Mouse (Mus musculus) ZHBTc4 (cell line): ENCODE measurements around the gene Lmtk2.

Experiments
- DNase-seq: peaks from one replicate; pipeline ENCODE4 v3.0.0-alpha.2; 2011; ENCODE audit warnings: low read depth, low spot score

Lmtk2 gene

GRCm38 (mm10) chr5:144106130-144106510, 5.9 kb downstream of the Lmtk2 start:
- peak; percentile 61 for DNase-seq

GRCm38 (mm10) chr5:144109201-144109600, 9.0 kb downstream of the Lmtk2 start:
- no peak for DNase-seq

DNA sequence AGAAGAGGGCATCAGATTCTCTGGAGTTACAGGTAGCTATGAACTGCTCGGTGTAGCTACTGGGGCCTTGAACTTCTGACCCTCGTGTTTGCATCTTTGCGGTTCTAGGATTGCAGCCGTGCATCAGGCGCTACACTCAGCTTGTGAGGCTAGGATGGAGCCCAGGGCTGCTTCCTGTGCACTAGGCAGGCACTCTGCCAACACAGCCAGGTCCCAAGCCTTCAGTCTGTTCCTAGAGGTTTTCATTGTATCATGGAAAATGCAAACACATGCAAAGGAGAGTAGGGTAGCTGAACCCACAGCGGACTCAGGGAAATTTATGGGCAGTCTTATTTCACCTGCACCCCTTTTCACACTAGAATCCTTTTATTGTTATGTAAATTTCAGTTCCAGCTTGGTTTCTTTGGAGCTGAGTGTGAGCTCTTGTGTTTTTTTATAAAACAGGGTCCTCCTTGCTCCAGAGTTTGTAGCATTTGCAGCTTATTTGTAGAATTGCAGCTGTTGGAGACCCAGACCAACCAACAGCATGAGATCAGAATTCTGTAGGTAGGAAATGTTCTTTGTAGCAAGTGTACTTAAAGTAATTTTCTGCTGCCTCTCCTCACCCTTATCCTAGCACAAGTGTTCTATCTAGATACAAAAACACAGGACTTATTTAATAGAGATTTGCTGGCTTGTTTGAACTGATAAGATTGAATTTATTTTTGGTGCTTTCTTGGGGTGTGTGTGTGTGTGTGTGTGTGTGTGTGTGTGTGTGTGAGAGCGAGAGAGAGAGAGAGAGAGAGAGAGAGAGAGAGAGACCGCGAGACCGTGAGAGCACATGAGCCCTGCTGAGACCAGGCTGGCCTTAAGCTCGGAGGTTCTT, 12.6 kb downstream of the Lmtk2 start:
- peak; percentile 44 for DNase-seq

DNA sequence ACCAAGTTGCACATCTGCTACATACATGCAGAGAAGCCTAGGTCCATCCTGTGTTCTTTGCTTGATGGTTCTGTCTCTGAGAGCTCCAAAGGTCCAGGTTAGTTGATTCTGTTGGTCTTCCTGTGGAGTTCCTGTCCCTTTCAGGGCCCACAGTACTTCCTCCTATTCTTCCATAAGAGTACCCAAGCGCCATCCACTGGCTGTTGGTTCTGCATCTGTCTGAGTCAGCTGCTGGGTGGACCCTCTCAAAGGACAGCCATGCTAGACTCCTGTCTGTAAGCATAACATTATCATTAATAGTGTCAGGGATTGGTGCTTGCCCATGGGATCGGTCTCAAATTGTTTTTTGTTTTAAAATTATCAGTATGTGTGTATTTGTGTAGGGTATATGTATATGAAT, 13.8 kb downstream of the Lmtk2 start:
- no peak for DNase-seq

- DNase-seq: no peak
These were observed 14.9 kb downstream of the Lmtk2 start for GRCm38 (mm10) chr5:144114970-144115627.

DNA sequence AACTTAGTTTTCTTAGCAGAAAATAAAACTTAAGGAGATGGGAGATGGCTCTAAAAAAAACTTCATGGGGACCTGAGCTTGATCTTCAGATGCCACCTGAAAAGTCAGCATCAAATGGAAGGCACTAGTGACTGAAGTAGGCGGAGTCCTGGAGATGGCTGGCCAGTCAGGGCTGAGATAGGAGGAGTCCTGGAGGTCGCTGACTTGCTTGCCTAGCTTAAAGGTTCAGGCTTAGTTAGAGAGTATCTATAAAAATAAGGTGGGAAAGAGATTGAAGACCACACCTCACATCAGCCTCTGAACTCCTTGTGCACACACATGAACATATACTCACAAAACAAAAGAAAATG, 15.4 kb downstream of the Lmtk2 start:
- no peak for DNase-seq

- peak; percentile 55 for DNase-seq
These were observed 18.0 kb downstream of the Lmtk2 start for GRCm38 (mm10) chr5:144118271-144118670.

GRCm38 (mm10) chr5:144119286-144119685, 19.1 kb downstream of the Lmtk2 start:
- DNase-seq: no peak

GRCm38 (mm10) chr5:144121489-144121888, 21.3 kb downstream of the Lmtk2 start:
- DNase-seq: no peak

DNA sequence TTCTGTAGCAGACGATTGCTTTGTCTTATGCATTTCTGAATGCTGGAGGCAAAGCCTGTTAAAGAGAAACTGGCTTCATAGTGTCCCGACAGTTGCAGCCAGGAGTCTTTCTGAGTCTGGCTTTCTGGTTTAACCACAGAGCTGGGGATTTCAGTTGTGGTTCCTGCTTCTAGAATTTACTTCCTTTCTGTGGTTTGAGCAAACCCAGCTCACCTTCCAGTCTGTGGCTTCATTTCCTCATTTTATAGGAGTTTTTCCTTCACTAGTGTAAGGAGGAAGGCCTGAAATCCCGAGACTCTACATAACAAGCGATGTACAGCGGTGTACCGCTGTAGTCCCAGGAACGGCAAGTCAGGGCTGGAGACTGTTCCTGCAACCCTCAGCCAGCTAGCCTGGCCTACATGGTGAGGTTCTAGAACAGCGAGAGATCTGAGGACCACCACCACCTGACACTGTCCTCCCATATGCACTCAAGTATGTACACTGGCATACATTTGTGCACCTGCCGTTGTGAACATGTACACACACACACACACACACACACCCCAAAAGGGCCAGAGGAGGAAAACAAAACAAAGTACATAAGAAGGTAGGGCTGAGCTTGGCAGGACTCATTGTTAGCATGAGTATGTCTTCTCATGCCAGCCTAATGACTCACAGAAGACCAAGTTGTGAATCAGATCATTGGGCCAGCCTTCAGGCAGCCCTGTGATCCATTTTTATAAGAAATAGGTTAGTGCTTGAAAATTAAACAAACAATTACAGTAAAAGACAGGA, 25.9 kb downstream of the Lmtk2 start:
- DNase-seq: no peak

GRCm38 (mm10) chr5:144143531-144143930, 43.3 kb downstream of the Lmtk2 start:
- DNase-seq: no peak

- no peak for DNase-seq
These were observed 46.7 kb downstream of the Lmtk2 start for GRCm38 (mm10) chr5:144146898-144147297.

- no peak for DNase-seq
These were observed 49.3 kb downstream of the Lmtk2 start for GRCm38 (mm10) chr5:144149530-144149929.

DNA sequence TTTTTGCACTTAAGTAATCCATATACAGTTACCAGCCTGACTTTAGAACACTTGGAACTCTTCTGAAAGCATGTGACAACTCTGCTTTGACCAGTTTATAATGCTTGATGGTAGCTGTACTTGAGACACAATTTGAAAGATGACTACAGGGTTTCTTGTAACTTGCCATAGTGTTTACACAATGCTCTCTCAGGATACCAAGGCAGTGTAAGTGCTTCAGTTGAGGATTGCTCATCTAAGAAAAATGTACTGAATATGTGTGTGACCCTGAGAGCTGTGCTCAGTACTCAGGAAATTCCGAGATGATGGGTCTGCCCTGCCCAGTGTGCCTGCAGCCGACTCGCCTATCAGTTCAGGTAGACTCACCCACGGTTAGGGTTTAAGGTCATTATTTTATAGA, 51.0 kb downstream of the Lmtk2 start:
- no peak for DNase-seq

DNA sequence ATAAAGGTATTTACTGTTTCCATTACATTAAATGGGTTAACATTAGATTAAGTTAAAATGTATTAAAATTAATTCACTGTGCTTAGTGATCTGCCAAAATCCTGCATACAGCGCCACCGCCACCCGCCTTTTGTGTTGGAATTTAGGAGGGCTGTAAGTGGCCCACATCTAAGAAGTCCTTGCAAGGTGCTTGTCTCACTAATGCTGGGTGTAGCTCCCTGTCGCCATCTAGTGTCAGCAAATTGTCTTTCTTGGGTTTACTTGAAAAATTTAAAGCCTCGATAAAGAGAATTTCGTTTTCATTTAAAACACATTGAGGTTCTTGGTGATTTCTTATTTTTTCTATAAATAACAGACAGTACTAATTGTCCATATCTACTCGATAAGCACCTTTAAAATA, 54.3 kb downstream of the Lmtk2 start:
- DNase-seq: peak; percentile 85

DNA sequence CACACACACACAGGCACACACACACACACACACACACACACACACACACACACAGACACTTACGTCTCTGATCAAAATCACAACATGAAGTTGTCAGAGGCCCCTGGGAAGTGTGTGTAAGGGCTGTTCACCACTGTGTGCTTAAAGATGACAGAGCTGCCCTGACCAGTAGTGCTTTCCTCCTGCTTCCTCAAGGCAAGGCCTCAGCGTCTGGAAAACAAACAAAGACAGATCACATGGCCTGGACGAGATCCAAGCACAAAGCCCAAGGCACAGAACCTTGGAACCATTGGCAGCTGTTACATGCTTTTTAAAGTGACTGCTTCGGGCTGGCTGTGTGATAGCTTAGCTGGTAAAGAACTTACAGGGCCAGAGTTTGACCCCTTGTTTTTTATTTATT, 58.4 kb downstream of the Lmtk2 start:
- no peak for DNase-seq

DNA sequence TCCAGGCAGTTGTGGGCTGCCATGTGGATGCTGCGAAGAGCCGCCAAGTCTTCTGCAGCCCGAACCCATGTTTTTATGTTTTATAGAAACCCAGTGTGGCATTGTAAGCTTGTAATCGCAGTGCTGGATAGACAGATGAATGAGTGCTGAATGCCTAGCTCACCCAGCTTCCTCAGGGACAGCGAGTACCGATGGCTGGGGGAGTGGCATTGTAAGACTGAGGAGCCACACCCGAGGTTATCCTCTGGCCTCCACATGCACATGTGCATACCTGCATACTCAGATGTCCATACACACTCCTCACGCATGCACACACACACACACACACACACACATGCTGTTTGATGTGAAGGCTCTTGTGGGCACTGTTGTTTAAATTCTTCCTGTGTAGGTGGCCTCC, 58.9 kb downstream of the Lmtk2 start:
- DNase-seq: no peak

DNA sequence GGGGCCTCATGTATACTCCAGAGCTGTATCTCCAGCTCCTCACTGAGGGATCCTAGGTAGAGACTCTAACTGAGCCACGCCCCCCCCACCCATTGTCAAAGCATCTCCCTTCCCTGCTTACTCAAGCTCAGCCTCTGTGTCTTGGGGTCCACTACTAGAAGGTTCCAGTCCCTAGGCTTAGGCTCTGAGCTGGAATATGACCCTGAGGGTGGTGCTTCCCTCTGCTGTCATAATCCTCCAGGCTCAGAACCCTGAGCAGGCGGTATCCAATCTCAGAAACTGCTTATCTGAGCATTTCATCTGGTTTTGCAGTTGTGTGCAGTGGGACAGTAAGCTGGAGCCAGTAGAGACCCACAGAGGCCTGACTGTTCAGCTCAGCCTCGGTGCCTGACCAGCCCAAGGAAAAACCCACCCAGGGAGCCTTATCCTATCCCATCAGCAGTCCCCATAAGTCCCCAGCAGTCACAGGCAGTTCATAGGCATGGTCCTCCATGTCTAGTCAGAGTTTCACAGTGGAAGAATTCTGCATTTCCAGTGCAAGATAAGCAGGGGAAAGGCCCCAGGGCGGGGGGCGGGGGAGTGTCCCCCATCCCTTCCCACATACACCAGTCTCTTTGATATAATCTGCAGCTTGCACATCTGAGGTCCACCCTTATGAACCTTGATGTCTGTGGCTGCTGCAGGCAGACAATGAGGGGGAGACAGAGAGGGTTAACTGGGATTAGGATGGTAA, 62.0 kb downstream of the Lmtk2 start:
- no peak for DNase-seq

GRCm38 (mm10) chr5:144162813-144163517, 62.7 kb downstream of the Lmtk2 start:
- DNase-seq: no peak

- DNase-seq: no peak
These were observed 65.5 kb downstream of the Lmtk2 start for GRCm38 (mm10) chr5:144165756-144166155.
